Mouse (Mus musculus) Muller cell, postnatal 12 days (primary cell): ENCODE results near the gene Ccdc113.

ENCODE experiments used
- DNase-seq: peaks from one replicate; pipeline ENCODE4 v3.0.0-alpha.2; 2015; ENCODE audit errors: inconsistent ontology term

Ccdc113 gene

DNA sequence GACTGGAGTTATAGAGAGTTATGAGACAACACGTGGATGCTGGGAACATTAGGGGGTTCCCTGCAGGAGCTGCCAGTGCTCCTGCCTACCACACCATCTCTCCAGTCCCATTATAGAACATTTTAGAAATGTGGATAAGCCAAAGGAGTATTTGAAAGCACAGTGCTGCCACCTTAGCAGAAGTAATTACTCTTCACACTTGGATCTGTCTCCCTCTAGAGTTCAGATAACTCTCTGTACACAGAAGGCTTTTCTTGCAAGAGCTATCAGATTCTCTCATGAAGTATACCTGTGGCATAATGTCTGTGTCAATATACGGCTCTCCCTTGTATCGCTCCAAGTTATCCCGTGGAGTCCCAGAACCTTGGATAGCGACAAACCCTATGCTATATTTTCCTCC is 5.6 kb downstream of the Ccdc113 start:
- DNase-seq: no peak

- no peak for DNase-seq
Observed at GRCm38 (mm10) chr8:95542191-95542590, 8.3 kb downstream of the Ccdc113 start.

- DNase-seq: no peak
Observed at GRCm38 (mm10) chr8:95543065-95543464, 9.2 kb downstream of the Ccdc113 start.

DNA sequence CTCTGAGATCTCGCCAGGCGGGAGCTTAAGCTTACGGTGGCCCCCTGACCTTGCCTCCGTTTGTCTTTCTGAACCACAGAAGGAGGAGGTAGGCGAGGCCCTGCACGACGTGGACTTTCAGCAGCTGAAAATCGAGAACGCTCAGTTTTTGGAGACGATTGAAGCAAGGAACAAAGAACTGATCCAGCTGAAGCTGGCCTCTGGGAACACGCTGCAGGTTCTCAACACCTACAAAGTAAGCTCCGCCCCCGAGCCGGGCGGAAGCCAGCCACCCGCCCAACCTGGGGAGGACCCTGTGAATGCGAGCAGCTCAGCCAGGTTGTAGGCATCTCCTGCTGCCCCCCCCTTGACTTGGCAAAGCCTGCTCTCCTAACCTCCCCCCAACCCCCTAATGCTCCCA is 11.9 kb downstream of the Ccdc113 start:
- DNase-seq: no peak

- no peak for DNase-seq
Observed at GRCm38 (mm10) chr8:95546986-95547385, 13.1 kb downstream of the Ccdc113 start.

- DNase-seq: no peak
Observed at GRCm38 (mm10) chr8:95547931-95548330, 14.0 kb downstream of the Ccdc113 start.

- peak; percentile 16 for DNase-seq
Observed at GRCm38 (mm10) chr8:95549871-95550829, 16.3 kb downstream of the Ccdc113 start.

- DNase-seq: no peak
Observed at GRCm38 (mm10) chr8:95551577-95551976, 17.7 kb downstream of the Ccdc113 start.

DNA sequence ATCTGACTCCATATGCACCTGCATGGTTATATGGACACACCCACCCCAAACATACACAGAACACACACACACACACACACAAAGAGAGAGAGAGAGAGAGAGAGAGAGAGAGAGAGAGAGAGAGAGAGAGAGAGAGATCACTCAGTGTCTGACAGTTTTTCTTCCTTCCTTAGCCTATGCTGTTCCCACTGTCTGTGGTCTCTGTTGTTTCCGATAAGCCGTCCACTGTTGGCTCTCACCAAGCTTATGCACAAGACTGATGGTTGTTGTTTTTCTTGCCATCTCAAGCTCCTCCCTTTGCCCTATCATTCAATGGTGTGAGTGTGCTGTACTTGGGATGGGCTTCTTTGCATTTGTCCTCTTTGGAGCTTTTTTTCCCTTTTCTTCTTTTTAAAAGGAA is 22.1 kb downstream of the Ccdc113 start:
- DNase-seq: no peak

GRCm38 (mm10) chr8:95566217-95566616 is 32.3 kb downstream of the Ccdc113 start:
- DNase-seq: no peak

- no peak for DNase-seq
Observed at GRCm38 (mm10) chr8:95566809-95567208, 32.9 kb downstream of the Ccdc113 start.

DNA sequence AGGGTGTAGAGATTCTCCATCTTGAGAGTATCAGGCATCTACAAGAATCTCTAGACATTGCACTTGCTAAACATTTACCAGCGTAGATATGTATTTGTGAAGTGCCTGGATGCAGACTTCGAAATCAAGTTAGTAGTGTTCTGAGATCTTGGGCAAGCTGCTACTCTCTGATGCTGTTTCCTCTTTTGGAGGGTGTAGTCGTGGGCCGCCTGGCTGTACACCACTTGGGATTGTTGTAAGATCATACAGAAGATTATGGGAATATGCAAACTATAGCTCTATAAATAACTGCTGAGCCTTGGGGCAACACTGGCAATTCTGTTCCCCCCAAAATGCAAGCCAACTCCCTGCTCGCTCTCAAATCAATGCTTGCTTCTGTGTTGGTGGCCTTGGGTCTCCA is 39.3 kb downstream of the Ccdc113 start:
- DNase-seq: no peak

- DNase-seq: no peak
Observed at GRCm38 (mm10) chr8:95576240-95576639, 42.4 kb downstream of the Ccdc113 start, which contains the start of gene Prss54. Prss54 (minus strand) TSS chr8:95576340.

DNA sequence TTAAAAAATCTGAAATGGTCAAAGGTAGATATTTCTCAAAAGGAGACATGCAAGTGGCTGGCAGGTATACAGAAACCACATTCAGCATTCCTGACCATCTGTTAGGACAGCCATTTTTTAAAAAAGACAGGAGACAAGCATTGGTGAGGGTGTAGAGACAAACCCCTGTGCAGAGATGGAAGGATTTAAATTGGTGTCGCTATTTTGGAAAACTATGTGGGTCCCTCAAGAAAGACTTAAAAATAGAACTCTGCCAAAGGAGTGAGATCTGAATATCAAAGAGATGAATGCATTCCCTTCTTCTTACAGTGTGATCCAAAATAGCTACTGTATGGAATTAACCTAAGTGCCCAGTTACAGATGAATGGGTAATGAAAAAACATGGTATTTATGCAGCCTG is 53.5 kb downstream of the Ccdc113 start:
- DNase-seq: no peak

DNA sequence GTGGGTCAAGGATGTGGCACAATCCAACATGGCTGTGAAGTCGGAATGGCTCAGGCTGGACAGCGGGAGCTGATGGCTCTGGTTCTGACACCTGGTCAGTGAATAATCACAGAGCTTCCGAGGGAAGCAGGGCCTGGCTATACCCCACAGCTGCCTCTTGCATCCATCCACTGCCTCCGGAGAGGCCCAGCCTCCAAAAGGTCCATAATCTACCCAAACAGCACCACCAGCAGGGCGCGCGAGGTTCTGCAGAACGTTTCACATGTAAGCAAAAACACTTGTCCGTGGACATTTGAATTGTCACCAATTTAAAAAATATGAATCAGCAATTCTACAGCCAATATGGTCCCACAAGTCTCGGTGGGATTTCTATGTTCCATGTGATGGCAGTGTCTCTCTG is 55.4 kb downstream of the Ccdc113 start:
- no peak for DNase-seq

GRCm38 (mm10) chr8:95590539-95590938 is 56.7 kb downstream of the Ccdc113 start:
- no peak for DNase-seq

DNA sequence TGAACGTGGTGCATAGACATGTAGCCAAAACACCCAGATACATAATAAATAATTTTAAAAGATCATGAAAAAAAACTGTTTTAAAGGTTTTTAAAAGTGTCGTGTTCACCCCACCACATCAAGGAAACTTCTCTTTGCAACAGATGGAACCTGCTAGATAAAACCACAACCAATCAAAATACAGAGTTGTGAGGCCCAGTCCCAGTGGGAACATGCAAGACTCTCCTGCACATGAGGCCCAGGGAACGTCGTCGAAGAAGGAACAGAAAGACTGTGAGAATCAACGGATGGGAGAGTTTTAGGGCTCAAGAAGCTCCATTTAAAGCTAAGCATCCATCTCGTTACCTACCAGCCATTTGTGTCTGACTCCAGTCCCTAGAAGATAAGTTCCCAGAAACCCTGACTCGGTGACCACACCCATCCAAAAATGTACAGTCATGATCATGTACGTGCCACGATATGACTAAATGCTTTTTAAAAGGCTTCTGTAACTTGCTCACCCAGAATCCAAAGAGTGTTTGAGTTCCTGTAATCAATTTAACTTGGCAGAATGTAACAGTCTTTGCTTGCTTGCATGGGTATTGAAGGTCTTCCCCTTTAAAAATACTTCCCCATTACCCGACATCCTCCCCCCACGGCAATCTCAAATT is 58.4 kb downstream of the Ccdc113 start:
- no peak for DNase-seq

GRCm38 (mm10) chr8:95593439-95594393 is 59.8 kb downstream of the Ccdc113 start:
- no peak for DNase-seq

DNA sequence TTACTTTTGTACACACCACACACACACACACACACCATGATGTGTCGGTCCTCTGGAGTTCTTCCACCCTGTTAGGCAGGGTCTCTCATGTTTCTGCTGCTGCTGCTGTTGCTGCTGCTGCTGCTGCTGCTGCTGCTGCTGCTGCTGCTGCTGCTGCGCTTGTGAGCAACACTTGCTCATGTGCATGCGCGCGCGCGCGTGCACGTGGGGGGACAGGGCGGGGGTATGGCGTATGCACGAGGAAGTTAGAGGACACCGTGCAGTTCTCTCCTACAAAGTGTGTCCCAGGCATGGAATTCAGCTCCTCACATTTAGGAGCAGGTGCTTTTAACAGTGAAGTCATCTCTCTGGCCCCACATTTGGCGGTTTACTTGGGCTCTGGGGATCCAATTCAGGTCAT is 61.2 kb downstream of the Ccdc113 start:
- no peak for DNase-seq

DNA sequence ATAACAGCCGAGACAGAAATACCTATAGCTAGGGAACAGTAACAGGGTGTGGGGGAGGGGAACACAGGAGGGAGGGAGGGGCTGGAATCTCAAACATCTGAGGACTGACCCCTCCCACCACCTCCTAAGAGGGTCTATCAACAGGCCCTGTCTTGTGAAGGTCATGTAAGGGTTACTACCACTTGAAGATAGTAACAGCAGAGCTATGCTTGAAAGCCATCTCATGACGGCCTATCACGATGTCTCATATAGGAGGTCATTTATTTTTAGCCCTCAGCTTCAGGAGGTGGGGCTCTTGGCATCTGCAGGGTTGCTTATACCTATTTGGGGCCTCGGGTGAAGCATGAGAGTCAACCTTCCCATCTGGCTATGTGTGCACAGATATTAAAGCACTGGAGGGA is 63.0 kb downstream of the Ccdc113 start:
- DNase-seq: no peak

- peak; percentile 21 for DNase-seq
Observed at GRCm38 (mm10) chr8:95599861-95600260, 66.0 kb downstream of the Ccdc113 start.

DNA sequence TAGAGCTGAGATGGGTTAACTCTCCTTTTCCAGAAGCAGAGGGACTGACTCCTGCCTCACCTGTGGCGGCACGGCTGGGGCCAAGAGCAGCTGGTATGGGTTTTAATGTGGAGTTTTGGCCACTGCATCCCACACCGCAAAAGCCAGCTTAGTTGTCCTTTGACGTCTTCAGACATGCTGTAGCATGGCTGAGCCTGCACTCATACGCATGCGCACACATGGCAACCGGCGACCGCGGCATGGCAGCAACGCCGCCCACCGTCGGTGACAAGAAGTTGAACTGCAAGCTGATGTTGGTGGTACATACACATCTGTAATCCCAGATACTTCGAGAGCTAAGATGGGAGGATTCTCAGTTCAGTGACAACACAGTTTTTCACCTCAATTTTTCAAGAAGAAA is 67.4 kb downstream of the Ccdc113 start:
- DNase-seq: no peak
